Mouse (Mus musculus) neural tube, embryonic 15.5 days (tissue): ENCODE results near the gene Arhgdia. TPM values are rescaled to one million over a fixed set of nuclear protein-coding genes. Genes with fewer than 3 reads are reported as not detected.

Experiments used
- ATAC-seq: fragments of 200-750 bp; cut with Nextera tagmentation; 2 replicates; pipeline ENCODE4 v1.8.0; 2017; ENCODE audit warnings: mild to moderate bottlenecking, moderate TSS enrichment, moderate library complexity; ENCODE audit not compliant: low FRiP score
- H3K27ac ChIP-seq: fragments of 300-500 bp; sonication (generic); replicated peaks from 2 replicates; pipeline ENCODE4 v1.5.1; 2015; ENCODE audit warnings: mild to moderate bottlenecking, inconsistent platforms
- H3K27me3 ChIP-seq: fragments of 300-500 bp; sonication (generic); replicated peaks from 2 replicates; pipeline ENCODE4 v1.6.1; 2015; ENCODE audit warnings: inconsistent platforms
- H3K36me3 ChIP-seq: fragments of 300-500 bp; sonication (generic); 2 replicates; pipeline ENCODE4 v1.6.1; 2015; ENCODE audit warnings: inconsistent platforms
- H3K4me1 ChIP-seq: fragments of 300-500 bp; sonication (generic); 2 replicates; pipeline ENCODE4 v1.6.1; 2015; ENCODE audit warnings: inconsistent platforms
- H3K4me2 ChIP-seq: fragments of 300-500 bp; sonication (generic); 2 replicates; pipeline ENCODE4 v1.6.1; 2015; ENCODE audit warnings: inconsistent platforms, mild to moderate bottlenecking, moderate library complexity
- H3K4me3 ChIP-seq: fragments of 300-500 bp; sonication (generic); replicated peaks from 2 replicates; pipeline ENCODE4 v1.5.1; 2015; ENCODE audit warnings: mild to moderate bottlenecking, inconsistent platforms
- H3K9ac ChIP-seq: fragments of 300-500 bp; sonication (generic); replicated peaks from 2 replicates; pipeline ENCODE4 v1.6.1; 2015; ENCODE audit warnings: mild to moderate bottlenecking, inconsistent platforms
- H3K9me3 ChIP-seq: fragments of 300-500 bp; sonication (generic); replicated peaks from 2 replicates; pipeline ENCODE4 v1.6.1; 2016; ENCODE audit warnings: inconsistent platforms
- WGBS: fragments of 180-500 bp; shearing (Covaris S2); methylation state at CpG from one replicate; pipeline ENCODE4 v1.1.7; 2015; ENCODE audit warnings: mixed read lengths; 5-methylcytosine and 5-hydroxymethylcytosine counted together
- polyA plus RNA-seq: library from polyadenylated mRNA; unstranded; fragments of >200 nt; fragmentation: Nextera tagmentation; extraction: Ambion mirVana; gene quantifications from 2 replicates; pipeline ENCODE4 v1.2.1, GENCODE M21; 2015

Arhgdia gene
- polyA plus RNA-seq, 1 experiment from 2014 or later = 488 TPM

- H3K4me3 ChIP-seq = no peak overlapping the region
- H3K27me3 ChIP-seq = no peaks in the 10 kb centered on the region
These were observed 5.5 kb downstream of the Arhgdia start for GRCm38 (mm10) chr11:120575940-120576339.

GRCm38 (mm10) chr11:120575046-120575445, 6.4 kb downstream of the Arhgdia start:
- H3K4me2 ChIP-seq = no peak overlapping the region
- H3K27me3 ChIP-seq = no peaks in the 10 kb centered on the region
- no peaks in the 10 kb centered on the region for H3K9me3 ChIP-seq
- H3K36me3 ChIP-seq = peaks cover 39% of the 10 kb centered on the region
- H3K27ac ChIP-seq = no peak overlapping the region
- no peak overlapping the region for H3K4me3 ChIP-seq
- WGBS = 81% methylated on average over 2 of the region's 2 CpGs
- no peak for ATAC-seq
- peaks cover 38% of the 10 kb centered on the region for H3K4me1 ChIP-seq
- H3K9ac ChIP-seq = no peak overlapping the region

More at GRCm38 (mm10) chr11:120575940-120576339, 5.5 kb downstream of the Arhgdia start:
- Histone ChIP-seq H3K36me3 (peaks cover 31% of the 10 kb centered on the region), H3K4me2 (no peak overlapping the region), H3K4me1 (peaks cover 44% of the 10 kb centered on the region), H3K27ac (no peak overlapping the region), H3K9ac (no peak overlapping the region), H3K9me3 (no peaks in the 10 kb centered on the region)
- no peak for ATAC-seq

- 45% methylated on average over 5 of the region's 5 CpGs for WGBS
- Histone ChIP-seq H3K27me3 (no peaks in the 10 kb centered on the region), H3K4me1 (peaks cover 30% of the 10 kb centered on the region), H3K36me3 (peaks cover 41% of the 10 kb centered on the region), H3K4me2 (peak overlapping the region; percentile 88), H3K9ac (peak overlapping the region; percentile 74), H3K27ac (no peak overlapping the region; the same call in 1 of the 2 replicates), H3K9me3 (no peaks in the 10 kb centered on the region), H3K4me3 (peak overlapping the region; percentile 83)
- ATAC-seq = no peak
These were observed 7.2 kb downstream of the Arhgdia start for GRCm38 (mm10) chr11:120574278-120574600.

- peak; percentile 9 for ATAC-seq
- Histone ChIP-seq H3K9me3 (no peaks in the 10 kb centered on the region), H3K27ac (peak overlapping the region; percentile 91), H3K4me3 (peak overlapping the region; percentile 83), H3K27me3 (no peaks in the 10 kb centered on the region), H3K4me1 (peaks cover 25% of the 10 kb centered on the region), H3K4me2 (peak overlapping the region; percentile 88), H3K36me3 (peaks cover 37% of the 10 kb centered on the region), H3K9ac (peak overlapping the region; percentile 74)
- WGBS = under 1% methylated on average over 23 of the region's 23 CpGs
These were observed 7.7 kb downstream of the Arhgdia start for GRCm38 (mm10) chr11:120573585-120574277.

- Histone ChIP-seq H3K27me3 (no peaks in the 10 kb centered on the region), H3K36me3 (peaks cover 37% of the 10 kb centered on the region), H3K4me1 (peaks cover 27% of the 10 kb centered on the region), H3K4me3 (peak within 1 kb of the TSS; percentile 83), H3K9me3 (no peaks in the 10 kb centered on the region), H3K27ac (peak within 1 kb of the TSS; percentile 91), H3K4me2 (peak within 1 kb of the TSS; percentile 88), H3K9ac (peak within 1 kb of the TSS; percentile 82)
- ATAC-seq = peak; percentile 97
- under 1% methylated on average over 94 of the region's 94 CpGs for WGBS
These were observed 8.5 kb downstream of the Arhgdia start, which contains the start of gene P4hb for GRCm38 (mm10) chr11:120572752-120573584. P4hb (minus strand) TSS chr11:120573253.

GRCm38 (mm10) chr11:120572417-120572751, 9.0 kb downstream of the Arhgdia start:
- Histone ChIP-seq H3K27ac (peak overlapping the region; percentile 91), H3K9me3 (no peaks in the 10 kb centered on the region), H3K4me1 (peaks cover 28% of the 10 kb centered on the region), H3K4me3 (peak overlapping the region; percentile 83), H3K9ac (peak overlapping the region; percentile 82), H3K36me3 (peaks cover 37% of the 10 kb centered on the region), H3K4me2 (peak overlapping the region; percentile 82), H3K27me3 (no peaks in the 10 kb centered on the region)
- peak; percentile 37; the same call in 1 of the 2 replicates for ATAC-seq
- under 1% methylated on average over 20 of the region's 24 CpGs for WGBS

- Histone ChIP-seq H3K4me1 (peaks cover 28% of the 10 kb centered on the region), H3K36me3 (peaks cover 39% of the 10 kb centered on the region), H3K27me3 (no peaks in the 10 kb centered on the region), H3K9me3 (no peaks in the 10 kb centered on the region), H3K4me2 (peak overlapping the region; percentile 82), H3K4me3 (peak overlapping the region; percentile 83), H3K27ac (peak overlapping the region; percentile 91), H3K9ac (peak overlapping the region; percentile 82)
- no peak for ATAC-seq
- WGBS = 14% methylated on average over 11 of the region's 11 CpGs
These were observed 9.5 kb downstream of the Arhgdia start for GRCm38 (mm10) chr11:120571754-120572416.

- Histone ChIP-seq H3K9me3 (no peaks in the 10 kb centered on the region), H3K27me3 (no peaks in the 10 kb centered on the region), H3K4me2 (peak overlapping the region; percentile 82), H3K36me3 (peaks cover 45% of the 10 kb centered on the region), H3K27ac (no peak overlapping the region), H3K4me3 (peak overlapping the region; percentile 83; the same call in 1 of the 2 replicates), H3K4me1 (peaks cover 28% of the 10 kb centered on the region), H3K9ac (peak overlapping the region; percentile 82)
- no peak for ATAC-seq
- WGBS = 88% methylated on average over 3 of the region's 3 CpGs
These were observed 10.3 kb downstream of the Arhgdia start for GRCm38 (mm10) chr11:120571122-120571521.

GRCm38 (mm10) chr11:120568324-120568723, 13.1 kb downstream of the Arhgdia start:
- Histone ChIP-seq H3K9ac (no peak overlapping the region), H3K4me2 (no peak overlapping the region), H3K27me3 (no peaks in the 10 kb centered on the region), H3K36me3 (peaks cover 73% of the 10 kb centered on the region), H3K27ac (no peak overlapping the region), H3K4me1 (peaks cover 16% of the 10 kb centered on the region), H3K9me3 (no peaks in the 10 kb centered on the region), H3K4me3 (no peak overlapping the region)
- WGBS = 91% methylated on average over 6 of the region's 6 CpGs
- ATAC-seq = no peak

GRCm38 (mm10) chr11:120565114-120565513, 16.3 kb downstream of the Arhgdia start:
- ATAC-seq = no peak
- H3K4me1 ChIP-seq = 0 out of 2 replicates have a peak, but pooled peaks cover 4% of the 10 kb centered on the region

GRCm38 (mm10) chr11:120562949-120563348, 18.5 kb downstream of the Arhgdia start:
- no peak for ATAC-seq
- Histone ChIP-seq H3K9ac (no peak overlapping the region), H3K36me3 (peaks cover 92% of the 10 kb centered on the region), H3K4me2 (no peak overlapping the region), H3K27me3 (no peaks in the 10 kb centered on the region), H3K9me3 (no peaks in the 10 kb centered on the region), H3K4me1 (0 out of 2 replicates have a peak, but pooled peaks cover 1% of the 10 kb centered on the region), H3K4me3 (no peak overlapping the region), H3K27ac (no peak overlapping the region)
- WGBS = 97% methylated on average over 13 of the region's 13 CpGs

More at GRCm38 (mm10) chr11:120565114-120565513, 16.3 kb downstream of the Arhgdia start:
- Histone ChIP-seq H3K36me3 (peaks cover 91% of the 10 kb centered on the region), H3K27ac (no peak overlapping the region), H3K4me3 (no peak overlapping the region), H3K9me3 (no peaks in the 10 kb centered on the region), H3K27me3 (no peaks in the 10 kb centered on the region), H3K4me2 (no peak overlapping the region), H3K9ac (no peak overlapping the region)
- 90% methylated on average over 9 of the region's 9 CpGs for WGBS
